Mouse (Mus musculus): Measurements from ENCODE around the gene Cdh1. TPM values are rescaled to one million over a fixed set of nuclear protein-coding genes. Genes with fewer than 3 reads are reported as not detected.
A peak's percentile ranks its signal among the peaks of the same experiment; 100 is the strongest.
"Not testable (repeated sequence)": the region's sequence is repeated elsewhere in the genome, so short reads cannot be mapped to it uniquely, and the experiment has no call there.

The Cdh1 gene
- polyA plus RNA-seq, 2 experiments: 11.4 to 14.8 TPM

DNA sequence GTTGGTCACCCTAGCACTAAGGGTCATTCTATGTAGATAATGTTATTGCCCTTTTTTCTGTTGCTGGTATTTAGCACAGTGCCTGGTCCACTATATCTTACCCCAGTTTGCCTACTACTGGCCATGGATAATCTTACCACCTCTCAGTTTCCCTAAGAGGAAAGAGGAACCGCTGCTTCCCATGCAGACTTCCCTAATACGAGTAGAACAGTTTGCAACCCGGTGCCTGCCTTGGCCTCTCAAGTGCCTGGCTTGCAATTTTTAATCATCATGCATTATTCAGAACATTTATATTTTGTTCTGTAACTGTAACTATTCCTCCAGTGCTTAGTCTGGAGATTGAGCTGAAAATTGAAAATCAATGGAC lies 17.5 kb upstream of the Cdh1 start:
- H3K9ac ChIP-seq (replicated peaks): no peak overlapping the region
- WGBS (ENCODE audit: insufficient replicate concordance): 31% methylated on average over 3 of the region's 3 CpGs
- DNase-seq (ENCODE audit: low read depth in 3 of 3, low spot score in 3 of 3): no peak
- no peaks in the 10 kb centered on the region for H3K27me3 ChIP-seq (ENCODE audit: control insufficient read depth, insufficient read depth, low read length)
- H3K4me3 ChIP-seq (ENCODE audit: insufficient read depth in 1 of 2, low read depth in 2 of 2, low read length in 2 of 2): no peak overlapping the region
- TF ChIP-seq EP300 (IDR thresholded peaks at IDR 0.05; ENCODE audit: low read depth) (no peak), CTCF (IDR thresholded peaks at IDR 0.05; ENCODE audit: low read depth) (no peak)
- no peak for ATAC-seq (ENCODE audit: insufficient read depth)
- no peak overlapping the region for H3K4me2 ChIP-seq (ENCODE audit: low read depth)
- peaks cover 0 to 6% of the 10 kb centered on the region in 2 experiments; a peak in 2 of 4 replicates for H3K4me1 ChIP-seq (replicated peaks; ENCODE audit: control insufficient read depth in 2 of 2, insufficient read depth in 2 of 2, low read length in 1 of 2)
- no peaks in the 10 kb centered on the region for H3K9me3 ChIP-seq (ENCODE audit: control insufficient read depth, low read length)
- H3K27ac ChIP-seq: no peak overlapping the region
- H3K36me3 ChIP-seq (replicated peaks; ENCODE audit: control insufficient read depth, insufficient read depth, low read depth): no peaks in the 10 kb centered on the region

GRCm38 (mm10) chr8:106586896-106587295 lies 16.3 kb upstream of the Cdh1 start:
- DNase-seq (ENCODE audit: low read depth in 3 of 3, low spot score in 3 of 3) (no peak), ATAC-seq (ENCODE audit: insufficient read depth) (no peak)
- WGBS (ENCODE audit: insufficient replicate concordance): 71% methylated on average over 8 of the region's 8 CpGs
- H3K4me3 ChIP-seq (ENCODE audit: insufficient read depth in 1 of 2, low read depth in 2 of 2, low read length in 2 of 2): no peak overlapping the region
- TF ChIP-seq CTCF (IDR thresholded peaks at IDR 0.05; ENCODE audit: low read depth) (no peak), EP300 (IDR thresholded peaks at IDR 0.05; ENCODE audit: low read depth) (no peak)
- no peak overlapping the region for H3K4me2 ChIP-seq (ENCODE audit: low read depth)
- peaks cover 0 to 6% of the 10 kb centered on the region in 2 experiments; a peak in 2 of 4 replicates for H3K4me1 ChIP-seq (replicated peaks; ENCODE audit: control insufficient read depth in 2 of 2, insufficient read depth in 2 of 2, low read length in 1 of 2)
- H3K9ac ChIP-seq (replicated peaks): no peak overlapping the region
- no peak overlapping the region for H3K27ac ChIP-seq
- H3K36me3 ChIP-seq (replicated peaks; ENCODE audit: control insufficient read depth, insufficient read depth, low read depth): no peaks in the 10 kb centered on the region
- no peaks in the 10 kb centered on the region for H3K9me3 ChIP-seq (ENCODE audit: control insufficient read depth, low read length)
- no peaks in the 10 kb centered on the region for H3K27me3 ChIP-seq (ENCODE audit: control insufficient read depth, insufficient read depth, low read length)

GRCm38 (mm10) chr8:106588443-106589431 lies 14.4 kb upstream of the Cdh1 start:
- Histone ChIP-seq H3K4me3 (ENCODE audit: insufficient read depth in 1 of 2, low read depth in 2 of 2, low read length in 2 of 2) (no peak overlapping the region), H3K9ac (replicated peaks) (no peak overlapping the region), H3K4me1 (replicated peaks; ENCODE audit: control insufficient read depth in 2 of 2, insufficient read depth in 2 of 2, low read length in 1 of 2) (peaks cover 0 to 6% of the 10 kb centered on the region in 2 experiments; a peak in 2 of 4 replicates), H3K27me3 (ENCODE audit: control insufficient read depth, insufficient read depth, low read length) (no peaks in the 10 kb centered on the region), H3K9me3 (ENCODE audit: control insufficient read depth, low read length) (no peaks in the 10 kb centered on the region), H3K27ac (no peak overlapping the region), H3K36me3 (replicated peaks; ENCODE audit: control insufficient read depth, insufficient read depth, low read depth) (no peaks in the 10 kb centered on the region), H3K4me2 (ENCODE audit: low read depth) (no peak overlapping the region)
- DNase-seq (ENCODE audit: low read depth in 3 of 3, low spot score in 3 of 3) (no peak), ATAC-seq (ENCODE audit: insufficient read depth) (0 out of 2 replicates have a peak, but pooled peaks have one; percentile 43)
- 40% methylated on average over 3 of the region's 3 CpGs for WGBS (ENCODE audit: insufficient replicate concordance)
- no peak for TF ChIP-seq CTCF (IDR thresholded peaks at IDR 0.05; ENCODE audit: low read depth)
- TF ChIP-seq EP300 (IDR thresholded peaks at IDR 0.05; ENCODE audit: low read depth): no peak

DNA sequence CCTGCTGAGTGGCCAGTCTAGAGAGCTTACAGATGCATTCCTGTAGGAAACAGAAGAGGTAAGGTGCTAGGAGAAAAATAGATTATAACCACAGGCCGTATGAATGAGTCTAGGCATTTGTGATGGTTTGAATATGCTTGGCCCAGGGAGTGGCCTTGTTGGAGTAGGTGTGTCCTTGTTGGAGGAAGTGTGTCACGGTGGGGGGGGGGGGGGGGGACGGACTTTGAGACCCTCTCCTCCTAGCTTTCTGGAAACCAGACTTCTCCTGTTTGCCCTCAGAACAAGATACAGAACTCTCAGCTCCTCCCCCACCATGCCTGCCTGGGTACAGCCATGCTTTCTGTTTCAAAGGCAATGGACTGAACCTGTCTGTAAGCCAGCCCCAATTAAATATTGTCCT lies 10.7 kb upstream of the Cdh1 start:
- no peaks in the 10 kb centered on the region for H3K9me3 ChIP-seq (ENCODE audit: control insufficient read depth, low read length)
- no peak overlapping the region for H3K9ac ChIP-seq (replicated peaks)
- TF ChIP-seq CTCF (IDR thresholded peaks at IDR 0.05; ENCODE audit: low read depth) (no peak), EP300 (IDR thresholded peaks at IDR 0.05; ENCODE audit: low read depth) (no peak)
- WGBS (ENCODE audit: insufficient replicate concordance): 45% methylated on average over 3 of the region's 3 CpGs
- H3K27ac ChIP-seq: no peak overlapping the region
- no peak overlapping the region for H3K4me3 ChIP-seq (ENCODE audit: insufficient read depth in 1 of 2, low read depth in 2 of 2, low read length in 2 of 2)
- no peaks in the 10 kb centered on the region for H3K36me3 ChIP-seq (replicated peaks; ENCODE audit: control insufficient read depth, insufficient read depth, low read depth)
- no peak for ATAC-seq (ENCODE audit: insufficient read depth)
- DNase-seq (ENCODE audit: low read depth in 3 of 3, low spot score in 3 of 3): no peak
- peaks cover 0 to 7% of the 10 kb centered on the region in 2 experiments; a peak in 1 of 4 replicates for H3K4me1 ChIP-seq (replicated peaks; ENCODE audit: control insufficient read depth in 2 of 2, insufficient read depth in 2 of 2, low read length in 1 of 2)
- H3K4me2 ChIP-seq (ENCODE audit: low read depth): no peak overlapping the region
- no peaks in the 10 kb centered on the region for H3K27me3 ChIP-seq (ENCODE audit: control insufficient read depth, insufficient read depth, low read length)

- not testable (repeated sequence) for H3K27me3 ChIP-seq (ENCODE audit: control insufficient read depth, insufficient read depth, low read length); H3K4me1 ChIP-seq (replicated peaks; ENCODE audit: control insufficient read depth in 2 of 2, insufficient read depth in 2 of 2, low read length in 1 of 2); H3K36me3 ChIP-seq (replicated peaks; ENCODE audit: control insufficient read depth, insufficient read depth, low read depth); H3K4me3 ChIP-seq (ENCODE audit: insufficient read depth in 1 of 2, low read depth in 2 of 2, low read length in 2 of 2); H3K9ac ChIP-seq (replicated peaks); H3K27ac ChIP-seq; H3K4me2 ChIP-seq (ENCODE audit: low read depth); DNase-seq (ENCODE audit: low read depth in 3 of 3, low spot score in 3 of 3); H3K9me3 ChIP-seq (ENCODE audit: control insufficient read depth, low read length); ATAC-seq (ENCODE audit: insufficient read depth)
- 78% methylated on average over 3 of the region's 3 CpGs for WGBS (ENCODE audit: insufficient replicate concordance)
These were observed 7.5 kb upstream of the Cdh1 start for GRCm38 (mm10) chr8:106595623-106596022.

All from liver, embryonic 14.5 days (tissue).